17 mouse cellular contexts compared by ENCODE assay signal in the genomic region with DNA sequence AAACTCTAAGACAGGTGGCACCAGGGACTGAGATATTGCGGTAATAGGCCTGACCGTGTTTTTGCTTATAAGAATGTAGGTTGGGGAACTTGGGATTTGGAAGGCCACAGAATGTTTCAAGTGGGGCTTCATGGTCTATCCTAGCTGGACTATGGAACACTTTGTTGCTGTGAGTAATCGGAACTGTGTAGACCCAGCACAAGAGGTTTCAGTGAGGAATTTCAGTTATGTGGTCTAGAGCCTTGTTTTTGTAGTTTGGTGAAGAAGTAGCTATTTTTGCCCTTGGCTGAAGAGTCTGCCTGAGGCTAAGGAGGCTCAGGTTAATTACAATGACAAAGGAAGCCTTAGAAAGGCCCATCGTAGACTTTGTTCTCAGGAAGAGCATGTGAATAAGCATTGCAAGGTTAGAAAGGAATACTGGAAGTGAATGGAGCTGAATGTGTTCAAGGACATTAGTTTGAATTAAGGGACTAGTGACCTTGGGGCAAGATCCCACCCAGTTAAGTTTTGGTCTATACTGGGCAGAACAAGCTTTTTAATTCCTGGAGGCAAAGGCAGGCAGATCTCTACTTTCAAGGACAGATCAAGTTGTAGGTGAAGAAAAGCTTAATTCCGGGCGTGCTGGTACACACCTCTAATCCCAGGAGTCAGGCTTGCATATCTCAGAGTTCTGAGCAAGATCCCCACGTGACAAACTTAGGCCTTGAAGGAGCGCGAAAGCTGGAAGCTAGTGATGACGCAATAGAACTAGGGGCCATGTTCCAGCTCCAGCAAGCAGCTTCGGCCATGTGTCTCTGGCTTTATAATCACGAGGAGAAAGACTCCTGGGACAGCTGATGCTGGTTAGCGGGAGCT. TPM values are rescaled to one million over a fixed set of nuclear protein-coding genes. Genes with fewer than 3 reads are reported as not detected.
DNase-seq lines count a peak whose midpoint lies in the region; ATAC-seq and TF ChIP-seq lines count a peak whose summit lies in the region.
"Had no signal": no experiment of that assay in that cellular context is flagged by ENCODE, and none has a peak within 500 bp of the region (broad histone marks: within the 10 kb centered on the region; RNA-seq: fewer than 3 reads in every experiment).

No protein-coding gene starts in this region.

- no peak for TF ChIP-seq CTCF in E14TG2a.4 (conservative IDR thresholded peaks at IDR 0.05; ENCODE audit: low read length)

- no peak overlapping the region for H3K4me2 ChIP-seq in forebrain, embryonic 11.5 days (ENCODE audit: low read depth, low read length, severe bottlenecking)
- no peak overlapping the region for H3K4me2 ChIP-seq in forebrain, embryonic 14.5 days (ENCODE audit: low read length)
- H3K4me2 ChIP-seq: forebrain, embryonic 15.5 days; hindbrain, embryonic 14.5 days; limb, embryonic 12.5 days had no signal

- H3K36me3 ChIP-seq in forebrain, embryonic 11.5 days (ENCODE audit: control insufficient read depth, insufficient read depth, low read length), result peaks cover 46% of the 10 kb centered on the region
- peaks cover 100% of the 10 kb centered on the region for H3K36me3 ChIP-seq in forebrain, embryonic 14.5 days (ENCODE audit: control insufficient read depth, insufficient read depth, low read length)
- H3K36me3 ChIP-seq in E14TG2a.4 (ENCODE audit: insufficient read depth, low read length), result peaks cover 81% of the 10 kb centered on the region

- H3K9ac ChIP-seq in forebrain, embryonic 11.5 days (ENCODE audit: low read length), result no peak overlapping the region
- no peak overlapping the region for H3K9ac ChIP-seq in forebrain, embryonic 14.5 days (ENCODE audit: low read length)
- H3K9ac ChIP-seq: forebrain, embryonic 15.5 days; hindbrain, embryonic 14.5 days; limb, embryonic 12.5 days; liver, embryonic 14.5 days had no signal

- H3K4me1 ChIP-seq in forebrain, embryonic 11.5 days (replicated peaks; ENCODE audit: control insufficient read depth, insufficient read depth, low read length), result no peaks in the 10 kb centered on the region
- no peaks in the 10 kb centered on the region for H3K4me1 ChIP-seq in forebrain, embryonic 14.5 days (ENCODE audit: control insufficient read depth, insufficient read depth, low read length)
- peaks cover 86% of the 10 kb centered on the region for H3K4me1 ChIP-seq in E14TG2a.4 (replicated peaks; ENCODE audit: low read depth, low read length)
- H3K4me1 ChIP-seq: forebrain, embryonic 15.5 days; limb, embryonic 12.5 days had no signal

- no peak overlapping the region for H3K27ac ChIP-seq in forebrain, embryonic 11.5 days (ENCODE audit: low read depth, low read length)
- H3K27ac ChIP-seq in forebrain, embryonic 14.5 days (ENCODE audit: low read depth, low read length), result no peak overlapping the region
- H3K27ac ChIP-seq: forebrain, embryonic 15.5 days; hindbrain, embryonic 14.5 days; limb, embryonic 12.5 days; liver, embryonic 14.5 days had no signal

- peak; percentile 43 for DNase-seq in forebrain, embryonic 11.5 days (ENCODE audit: low spot score)
- DNase-seq in forebrain, embryonic 14.5 days (ENCODE audit: low spot score), result no peak
- peak; percentile 100 for DNase-seq in R1 (ENCODE audit: low read depth, low spot score)
- DNase-seq in fat pad, adult 2 months (ENCODE audit: extremely low read depth, low read depth, low spot score), result peak; percentile 49
- DNase-seq in gastrocnemius, postnatal 14 days, result no peak
- no peak for DNase-seq in retina, embryonic 14.5 days (ENCODE audit: low spot score)
- no peak for DNase-seq in cerebellum, postnatal 14 days
- DNase-seq: cerebellum, adult 18-20 months; embryo, embryonic 11 days; heart, adult 18-20 months; kidney, adult 8-10 months; midbrain, embryonic 14.5 days had no signal

- no peaks in the 10 kb centered on the region for H3K27me3 ChIP-seq in forebrain, embryonic 11.5 days (ENCODE audit: control insufficient read depth, insufficient read depth, low read length)
- no peaks in the 10 kb centered on the region for H3K27me3 ChIP-seq in forebrain, embryonic 14.5 days (replicated peaks; ENCODE audit: control insufficient read depth, insufficient read depth, low read length)
- no peaks in the 10 kb centered on the region for H3K27me3 ChIP-seq in E14TG2a.4 (ENCODE audit: insufficient read depth, low read length)
- H3K27me3 ChIP-seq: forebrain, embryonic 15.5 days; limb, embryonic 12.5 days had no signal

- intact Hi-C loops in gastrocnemius, postnatal 14 days (cut with DNase I; ENCODE audit: low total_unique reads), result no loop called here

- no peak for ATAC-seq in forebrain, embryonic 11.5 days (replicated peaks; ENCODE audit: low FRiP score)
- no peak for ATAC-seq in forebrain, embryonic 14.5 days
- ATAC-seq: forebrain, embryonic 15.5 days had no signal

- H3K9me3 ChIP-seq in forebrain, embryonic 11.5 days (ENCODE audit: control insufficient read depth, low read length), result no peaks in the 10 kb centered on the region
- no peaks in the 10 kb centered on the region for H3K9me3 ChIP-seq in forebrain, embryonic 14.5 days (replicated peaks; ENCODE audit: control insufficient read depth, low read length)
- no peaks in the 10 kb centered on the region for H3K9me3 ChIP-seq in E14TG2a.4 (ENCODE audit: low read length)
- H3K9me3 ChIP-seq: forebrain, embryonic 15.5 days; limb, embryonic 12.5 days had no signal

- no peak overlapping the region for H3K4me3 ChIP-seq in forebrain, embryonic 11.5 days (ENCODE audit: low read depth, low read length)
- no peak overlapping the region for H3K4me3 ChIP-seq in forebrain, embryonic 14.5 days (ENCODE audit: low read depth, low read length)
- peak overlapping the region; percentile 81 for H3K4me3 ChIP-seq in E14TG2a.4 (replicated peaks; ENCODE audit: low read length)
- H3K4me3 ChIP-seq: forebrain, embryonic 15.5 days; limb, embryonic 12.5 days had no signal

- WGBS in forebrain, embryonic 11.5 days, result 81% methylated on average over 13 of the region's 13 CpGs
- WGBS in forebrain, embryonic 14.5 days, result 80% methylated on average over 13 of the region's 13 CpGs

RNA-seq across cellular contexts. Expression of a gene that starts 25.1 kb away (rescaled TPM):
- polyA plus RNA-seq in forebrain, embryonic 11.5 days (2014; fragmentation: Nextera tagmentation; extraction: Ambion mirVana), result 29.0 TPM in 2 replicates
- 27.0 and 27.9 TPM in 2 replicates for polyA plus RNA-seq in forebrain, embryonic 14.5 days (2014; fragmentation: Nextera tagmentation; extraction: Ambion mirVana)
- 10 to 100 TPM; 21.3 to 22.6 TPM for total RNA-seq in gastrocnemius, postnatal 14 days (2021)

RNA-seq across cellular contexts. Expression of a gene that starts 42.6 kb away (rescaled TPM):
- polyA plus RNA-seq in forebrain, embryonic 11.5 days (2014; fragmentation: Nextera tagmentation; extraction: Ambion mirVana), result 43.6 and 47.2 TPM in 2 replicates
- 25.0 TPM in 2 replicates for polyA plus RNA-seq in forebrain, embryonic 14.5 days (2014; fragmentation: Nextera tagmentation; extraction: Ambion mirVana)
- 1 to 10 TPM; 5.8 to 8.1 TPM for total RNA-seq in gastrocnemius, postnatal 14 days (2021)

Comparison
In these comparisons a context has a peak if more than half of its experiments do, and no peak if none do; other contexts are left out.
1. DNase-seq: peak in forebrain, embryonic 11.5 days (single experiment), R1 (single experiment) and fat pad, adult 2 months (single experiment); none in forebrain, embryonic 14.5 days (single experiment), gastrocnemius, postnatal 14 days (single experiment), retina, embryonic 14.5 days (single experiment) and cerebellum, postnatal 14 days (0 of 2).